Mouse (Mus musculus): ENCODE data around the gene Elp6.
A peak's percentile ranks its signal among the peaks of the same experiment; 100 is the strongest.

Gene Elp6

GRCm38 (mm10) chr9:110304969-110305651 is at the start of gene Elp6:
Gene Elp6 (plus strand): TSS chr9:110305173.
- DNase-seq: peak; percentile 95

GRCm38 (mm10) chr9:110255407-110256019 is 49.5 kb upstream of the Elp6 start:
- DNase-seq: no peak

- DNase-seq: peak; percentile 81
Observed at GRCm38 (mm10) chr9:110258646-110259045, 46.3 kb upstream of the Elp6 start.

GRCm38 (mm10) chr9:110259118-110259517 is 45.9 kb upstream of the Elp6 start:
- DNase-seq: no peak

GRCm38 (mm10) chr9:110263181-110263580 is 41.8 kb upstream of the Elp6 start:
- DNase-seq: no peak

GRCm38 (mm10) chr9:110264991-110265390 is 40.0 kb upstream of the Elp6 start:
- no peak for DNase-seq

GRCm38 (mm10) chr9:110268416-110268815 is 36.6 kb upstream of the Elp6 start:
- DNase-seq: no peak

- DNase-seq: no peak
Observed at GRCm38 (mm10) chr9:110272330-110272729, 32.6 kb upstream of the Elp6 start.

- DNase-seq: no peak
Observed at GRCm38 (mm10) chr9:110273507-110273906, 31.5 kb upstream of the Elp6 start.

GRCm38 (mm10) chr9:110275882-110276281 is 29.1 kb upstream of the Elp6 start:
- no peak for DNase-seq

GRCm38 (mm10) chr9:110277431-110277881 is 27.5 kb upstream of the Elp6 start:
- peak; percentile 57 for DNase-seq

- peak; percentile 50 for DNase-seq
Observed at GRCm38 (mm10) chr9:110284075-110284697, 20.8 kb upstream of the Elp6 start.

GRCm38 (mm10) chr9:110287321-110287924 is 17.6 kb upstream of the Elp6 start:
- DNase-seq: peak; percentile 79

- DNase-seq: no peak
Observed at GRCm38 (mm10) chr9:110293254-110293718, 11.7 kb upstream of the Elp6 start.

- no peak for DNase-seq
Observed at GRCm38 (mm10) chr9:110293873-110294415, 11.0 kb upstream of the Elp6 start.

- no peak for DNase-seq
Observed at GRCm38 (mm10) chr9:110294786-110295185, 10.2 kb upstream of the Elp6 start.

- peak; percentile 79 for DNase-seq
Observed at GRCm38 (mm10) chr9:110296867-110297627, 7.9 kb upstream of the Elp6 start.

- DNase-seq: peak; percentile 59
Observed at GRCm38 (mm10) chr9:110304516-110304915, 457 bp upstream of the Elp6 start.

GRCm38 (mm10) chr9:110306371-110306770 is 1.4 kb downstream of the Elp6 start:
- DNase-seq: no peak

GRCm38 (mm10) chr9:110314706-110315105 is 9.7 kb downstream of the Elp6 start:
- no peak for DNase-seq

- no peak for DNase-seq
Observed at GRCm38 (mm10) chr9:110315410-110315809, 10.4 kb downstream of the Elp6 start.

GRCm38 (mm10) chr9:110315904-110316303 is 10.9 kb downstream of the Elp6 start:
- no peak for DNase-seq
